Mouse (Mus musculus) megakaryocyte, embryonic 14.5 days (primary cell): ENCODE results near the gene Rhob. TPM values are rescaled to one million over a fixed set of nuclear protein-coding genes. Genes with fewer than 3 reads are reported as not detected.

ENCODE experiments used
- H3K27me3 ChIP-seq: replicated peaks from 2 replicates; pipeline ENCODE3; 2012; ENCODE audit warnings: inconsistent platforms
- H3K36me3 ChIP-seq: replicated peaks from 2 replicates; pipeline ENCODE3; 2012; ENCODE audit warnings: low read length, inconsistent platforms, mixed read lengths
- H3K4me1 ChIP-seq: 2 replicates; pipeline ENCODE4 v1.6.1; 2012; ENCODE audit warnings: inconsistent platforms
- H3K4me3 ChIP-seq: replicated peaks from 2 replicates; pipeline ENCODE3; 2012; ENCODE audit warnings: moderate library complexity, mild to moderate bottlenecking, inconsistent platforms
- H3K9me3 ChIP-seq: 2 replicates; pipeline ENCODE4 v1.6.1; 2012; ENCODE audit warnings: inconsistent platforms
- FLI1 ChIP-seq: IDR thresholded peaks from 2 replicates; pipeline ENCODE4 v1.6.1; 2012; ENCODE audit warnings: low read length, inconsistent platforms, mixed read lengths
- GATA1 ChIP-seq: IDR thresholded peaks from 3 replicates; pipeline ENCODE4 v1.6.1; 2012; ENCODE audit warnings: mixed read lengths, low read length, inconsistent platforms, borderline replicate concordance
- polyA plus RNA-seq: library from polyadenylated mRNA; stranded (reverse); fragments of >175 nt; gene quantifications from 2 replicates; pipeline ENCODE4 v1.2.3, GENCODE M21; 2012; ENCODE audit warnings: low replicate concordance; ENCODE audit not compliant: insufficient read depth

Gene Rhob
- polyA plus RNA-seq, 1 experiment: 146 TPM

DNA sequence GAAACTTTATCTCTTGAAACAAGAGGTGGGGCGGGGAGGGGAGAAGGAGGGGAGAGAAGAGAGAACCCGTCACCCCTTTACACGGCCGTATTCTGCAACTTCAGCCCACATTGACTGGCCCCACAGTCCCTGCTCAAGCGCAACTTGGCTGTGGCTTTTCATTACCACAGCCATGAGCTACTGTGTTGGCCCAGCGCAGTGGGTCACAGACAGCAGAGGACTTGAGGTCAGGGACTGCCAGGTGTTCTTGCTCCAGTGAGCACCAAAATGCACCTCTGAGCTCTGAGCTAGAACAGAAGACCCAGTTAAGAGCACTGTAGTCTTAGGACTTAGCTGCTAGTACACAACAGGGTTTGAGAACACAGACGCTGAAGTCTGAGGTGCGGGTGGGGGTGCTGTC, 41.4 kb downstream of the Rhob start:
- Histone ChIP-seq H3K4me1 (peaks cover 68% of the 10 kb centered on the region), H3K27me3 (peaks cover 12% of the 10 kb centered on the region), H3K9me3 (no peaks in the 10 kb centered on the region), H3K36me3 (no peaks in the 10 kb centered on the region), H3K4me3 (no peak overlapping the region)
- no peak for TF ChIP-seq GATA1
- TF ChIP-seq FLI1: no peak

DNA sequence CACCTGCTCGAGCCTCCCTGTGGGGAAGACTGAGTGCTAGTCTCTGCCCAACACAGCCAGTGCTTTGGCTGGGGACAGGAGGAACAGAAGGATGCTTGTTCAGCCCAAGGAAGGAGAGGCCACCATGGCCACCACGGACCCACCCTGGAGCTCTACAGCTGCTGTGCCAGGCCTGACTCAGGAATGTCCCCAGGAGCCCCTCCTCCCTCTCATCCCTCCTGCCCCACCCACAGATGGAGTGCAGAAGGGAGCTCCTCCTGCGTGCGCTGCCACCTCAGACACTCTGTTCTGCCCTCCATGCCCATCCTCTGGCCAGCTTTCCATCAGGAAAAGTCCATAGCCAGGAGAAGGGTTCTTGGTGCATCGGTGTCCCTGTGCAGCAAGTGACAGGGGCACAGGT, 42.8 kb downstream of the Rhob start:
- no peaks in the 10 kb centered on the region for H3K36me3 ChIP-seq
- peaks cover 4% of the 10 kb centered on the region for H3K27me3 ChIP-seq
- H3K4me1 ChIP-seq: peaks cover 69% of the 10 kb centered on the region
- H3K9me3 ChIP-seq: no peaks in the 10 kb centered on the region
- no peak for TF ChIP-seq GATA1
- no peak for TF ChIP-seq FLI1
- no peak overlapping the region for H3K4me3 ChIP-seq

DNA sequence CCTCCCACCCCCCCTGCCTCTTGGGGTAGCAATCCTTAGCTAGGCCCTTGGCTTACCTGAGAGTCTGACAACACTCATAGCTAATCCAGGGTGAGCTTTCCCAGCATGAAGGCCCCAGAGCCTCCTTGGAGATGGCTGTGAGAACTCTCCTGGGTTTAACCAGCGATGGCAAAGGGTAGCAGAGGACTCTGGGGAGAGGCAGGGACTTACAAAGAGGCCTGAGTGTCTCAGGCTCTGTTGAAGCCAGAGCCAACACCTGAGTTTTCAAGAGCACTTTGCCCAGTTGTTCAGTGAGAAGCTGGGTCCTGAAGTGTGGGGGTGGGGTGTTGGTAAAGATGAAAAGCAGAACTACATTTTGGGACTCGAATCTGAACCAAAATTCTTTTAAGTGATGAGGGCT, 44.8 kb downstream of the Rhob start:
- H3K4me1 ChIP-seq: peaks cover 81% of the 10 kb centered on the region
- no peaks in the 10 kb centered on the region for H3K36me3 ChIP-seq
- no peak for TF ChIP-seq FLI1
- no peak for TF ChIP-seq GATA1
- H3K4me3 ChIP-seq: no peak overlapping the region
- H3K27me3 ChIP-seq: peaks cover 4% of the 10 kb centered on the region
- no peaks in the 10 kb centered on the region for H3K9me3 ChIP-seq

DNA sequence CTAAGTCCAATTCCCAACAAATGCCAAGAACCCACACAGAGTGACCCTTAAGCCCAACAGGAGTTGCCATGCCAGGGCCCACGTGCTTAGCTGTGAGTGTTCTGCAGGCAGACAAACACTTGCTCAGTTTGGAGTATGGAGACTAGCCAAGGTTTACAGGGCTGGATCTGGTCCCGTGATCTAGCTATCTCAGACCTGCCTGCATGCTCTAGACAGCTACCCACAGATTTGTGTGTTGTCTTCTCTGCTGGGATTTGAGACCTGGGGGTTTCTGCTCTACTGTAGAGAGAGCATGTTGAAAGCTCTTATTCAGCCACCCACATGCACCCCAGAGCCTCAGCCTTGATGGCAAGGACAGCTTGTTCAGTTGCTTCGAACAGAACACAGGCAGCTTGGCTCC, 45.3 kb downstream of the Rhob start:
- H3K4me1 ChIP-seq: peaks cover 82% of the 10 kb centered on the region
- TF ChIP-seq GATA1 (no peak), FLI1 (no peak)
- no peak overlapping the region for H3K4me3 ChIP-seq
- H3K36me3 ChIP-seq: no peaks in the 10 kb centered on the region
- peaks cover 4% of the 10 kb centered on the region for H3K27me3 ChIP-seq
- H3K9me3 ChIP-seq: no peaks in the 10 kb centered on the region

DNA sequence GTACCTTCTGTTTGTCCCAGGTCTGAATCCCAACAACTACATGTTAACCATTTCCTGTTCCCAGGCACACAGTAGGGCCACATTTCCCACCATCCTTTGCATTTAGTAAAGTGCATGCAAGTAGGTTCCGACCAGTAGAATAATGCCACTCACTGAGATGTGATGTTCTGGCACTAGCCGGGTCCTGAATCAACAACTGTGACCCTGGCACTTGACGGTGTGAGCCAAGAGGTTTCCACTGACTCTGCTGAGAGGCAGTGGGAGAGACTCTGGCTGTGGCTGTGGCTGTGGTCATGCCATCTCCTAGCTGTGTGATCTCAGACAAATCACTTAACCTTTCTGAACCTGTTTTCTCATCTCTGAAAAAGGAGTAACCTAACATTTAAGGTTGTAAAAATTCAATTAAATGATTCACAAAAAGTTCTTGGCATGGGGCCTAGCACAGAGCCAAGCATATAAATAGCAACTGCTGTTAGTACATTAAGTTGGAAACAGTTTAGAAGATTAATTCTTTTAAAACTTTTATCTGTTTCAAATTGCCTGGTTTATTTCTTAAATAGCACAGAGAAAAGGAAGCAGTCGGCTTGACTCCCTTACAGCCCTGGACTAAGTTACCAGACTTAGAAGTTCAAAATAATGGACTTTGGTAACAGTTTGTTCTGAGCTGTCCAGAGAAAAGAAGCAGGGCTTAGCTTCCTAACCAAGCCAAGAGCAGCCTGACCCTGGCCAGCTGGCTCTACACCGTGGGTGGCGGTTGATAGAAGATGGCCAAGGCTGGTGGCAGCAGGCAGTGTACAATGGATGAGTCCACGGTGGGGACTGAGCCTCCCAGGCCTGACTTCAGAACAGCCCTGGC, 46.8 kb downstream of the Rhob start:
- no peak overlapping the region for H3K4me3 ChIP-seq
- H3K36me3 ChIP-seq: no peaks in the 10 kb centered on the region
- TF ChIP-seq GATA1 (no peak), FLI1 (no peak)
- peaks cover 93% of the 10 kb centered on the region for H3K4me1 ChIP-seq
- peaks cover 7% of the 10 kb centered on the region for H3K27me3 ChIP-seq
- H3K9me3 ChIP-seq: no peaks in the 10 kb centered on the region

DNA sequence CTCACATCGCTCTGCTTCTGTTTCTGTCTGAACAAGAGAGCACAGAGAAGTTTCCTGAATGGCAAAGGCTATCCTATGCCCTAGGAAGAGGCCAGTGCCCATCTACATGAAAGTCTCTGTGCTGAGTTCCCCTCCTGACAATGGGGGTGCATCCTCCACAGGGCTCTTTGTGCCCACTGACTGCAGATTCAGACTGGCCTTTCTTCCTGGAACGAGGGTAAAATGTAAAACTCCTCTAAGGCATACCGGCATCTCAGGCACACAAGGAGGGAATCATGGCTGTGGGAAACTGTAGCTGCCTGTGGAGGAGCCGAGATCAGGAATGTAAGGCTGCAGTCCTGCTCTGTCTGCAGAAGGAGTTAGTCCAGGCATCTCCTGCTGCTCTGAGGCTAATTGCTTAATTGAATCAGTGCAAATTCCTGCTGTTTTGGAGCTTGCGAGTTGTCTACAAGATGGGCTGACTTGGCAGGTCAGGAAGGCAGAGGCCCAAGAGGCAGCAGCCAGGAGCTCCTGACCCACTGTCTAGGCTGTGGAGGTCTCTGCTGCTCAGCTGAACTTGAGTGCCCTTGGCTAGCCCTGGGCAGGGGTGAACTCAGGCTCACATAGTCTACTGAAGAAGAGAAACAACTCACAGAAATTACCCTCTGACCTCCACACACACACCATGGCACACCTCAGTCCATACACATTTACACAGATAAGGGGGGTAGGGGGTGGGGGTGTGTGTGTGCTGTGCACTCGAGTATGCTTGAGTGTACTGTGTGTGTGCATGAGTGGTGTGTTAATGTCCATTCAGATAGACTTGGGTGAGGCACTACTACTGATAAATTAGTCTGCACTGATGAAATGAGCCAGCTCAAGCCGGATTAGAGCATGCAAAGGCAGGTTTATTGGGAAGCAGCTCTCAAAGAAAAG, 48.0 kb downstream of the Rhob start:
- Histone ChIP-seq H3K9me3 (no peaks in the 10 kb centered on the region), H3K27me3 (peaks cover 7% of the 10 kb centered on the region), H3K36me3 (no peaks in the 10 kb centered on the region), H3K4me3 (peak overlapping the region; percentile 67), H3K4me1 (peaks cover 99% of the 10 kb centered on the region)
- TF ChIP-seq FLI1: no peak
- no peak for TF ChIP-seq GATA1

DNA sequence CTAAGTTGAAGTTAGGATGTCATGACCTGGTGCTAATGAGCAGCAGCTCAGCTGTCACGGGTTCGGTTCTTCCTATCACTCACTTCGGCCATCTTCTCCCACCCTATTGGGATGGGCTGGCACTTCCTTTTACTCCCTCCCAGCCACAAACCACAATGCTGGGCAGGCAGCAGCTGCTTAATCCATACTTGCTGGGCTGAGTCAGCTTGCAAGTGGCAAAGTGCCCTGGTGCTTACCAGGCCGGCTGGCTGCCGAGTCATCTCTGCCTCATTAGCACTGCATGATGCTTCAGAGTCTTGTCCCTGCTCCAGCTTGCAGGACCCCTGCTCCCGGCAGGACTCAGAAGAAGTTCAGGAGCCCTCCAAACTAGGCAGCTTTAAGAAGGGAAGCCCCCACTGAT, 49.2 kb downstream of the Rhob start:
- no peak for TF ChIP-seq GATA1
- no peak for TF ChIP-seq FLI1
- Histone ChIP-seq H3K9me3 (no peaks in the 10 kb centered on the region), H3K4me1 (peaks cover 90% of the 10 kb centered on the region), H3K27me3 (peaks cover 9% of the 10 kb centered on the region), H3K36me3 (no peaks in the 10 kb centered on the region), H3K4me3 (peak overlapping the region; percentile 69)

DNA sequence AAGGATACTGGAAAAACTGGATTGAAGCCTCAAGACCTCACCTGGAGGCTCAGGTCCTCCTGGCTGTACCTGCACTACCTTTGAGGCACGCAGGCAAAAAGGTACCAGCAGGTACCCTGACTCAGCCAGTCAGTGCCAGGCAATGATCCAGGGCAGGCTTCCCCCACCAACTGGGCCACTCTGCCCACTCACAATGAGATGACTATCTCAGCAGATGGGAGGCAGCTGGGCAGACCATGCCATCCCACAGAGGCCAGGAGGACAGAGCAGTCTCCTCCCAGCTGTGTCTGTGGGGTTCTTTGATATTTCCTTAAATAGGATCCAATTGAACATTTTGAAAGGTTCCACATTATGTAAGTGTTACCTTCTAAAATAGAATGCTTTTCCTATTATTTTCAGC, 49.8 kb downstream of the Rhob start:
- H3K4me3 ChIP-seq: no peak overlapping the region
- H3K27me3 ChIP-seq: peaks cover 12% of the 10 kb centered on the region
- no peaks in the 10 kb centered on the region for H3K36me3 ChIP-seq
- H3K9me3 ChIP-seq: no peaks in the 10 kb centered on the region
- TF ChIP-seq FLI1 (no peak), GATA1 (no peak)
- peaks cover 90% of the 10 kb centered on the region for H3K4me1 ChIP-seq

Other genes starting within 250 kb of the Rhob start
- gene Gdf7, start 198.1 kb downstream of the Rhob start, polyA plus RNA-seq: not detected in 2 replicates
- 5.5 and 11.1 TPM in 2 replicates for gene Hs1bp3, start 186.6 kb downstream of the Rhob start, polyA plus RNA-seq
- gene Slc7a15, start 99.1 kb upstream of the Rhob start, polyA plus RNA-seq: not detected in 2 replicates
- gene Pum2, start 174.1 kb upstream of the Rhob start, polyA plus RNA-seq: 1.1 and 9.0 TPM in 2 replicates